Mouse (Mus musculus) small intestine, adult 2 months (tissue): Measurements from ENCODE around the gene Vmn1r8. TPM values are rescaled to one million over a fixed set of nuclear protein-coding genes. Genes with fewer than 3 reads are reported as not detected.
"Not testable (repeated sequence)": the region's sequence is repeated elsewhere in the genome, so short reads cannot be mapped to it uniquely, and the experiment has no call there.

ENCODE experiments used
- H3K27ac ChIP-seq: fragments of 200-500 bp; 2 replicates; pipeline ENCODE4 v1.5.1; 2012; ENCODE audit warnings: low read depth, low read length, control low read depth, inconsistent platforms; ENCODE audit not compliant: insufficient read depth
- H3K27me3 ChIP-seq: fragments of 200-500 bp; 2 replicates; pipeline ENCODE4 v1.6.1; 2012; ENCODE audit warnings: mild to moderate bottlenecking, moderate library complexity, low read length, inconsistent platforms; ENCODE audit not compliant: control insufficient read depth, insufficient read depth
- H3K36me3 ChIP-seq: fragments of 200-500 bp; 2 replicates; pipeline ENCODE4 v1.6.1; 2012; ENCODE audit warnings: mild to moderate bottlenecking, low read length, control low read depth, inconsistent platforms; ENCODE audit not compliant: control insufficient read depth, insufficient read depth
- H3K4me1 ChIP-seq: fragments of 200-500 bp; 2 replicates; pipeline ENCODE4 v1.6.1; 2012; ENCODE audit warnings: low read length, inconsistent platforms, mixed read lengths; ENCODE audit not compliant: control insufficient read depth, insufficient read depth, insufficient read length
- H3K4me3 ChIP-seq: fragments of 200-500 bp; 2 replicates; pipeline ENCODE4 v1.5.1; 2012; ENCODE audit warnings: low read depth, mild to moderate bottlenecking, control low read depth, inconsistent platforms, low read length, moderate library complexity
- CTCF ChIP-seq: fragments of 200-500 bp; IDR thresholded peaks from 2 replicates; pipeline ENCODE4 v1.5.1; 2012; ENCODE audit warnings: low read depth, mild to moderate bottlenecking, control low read depth, inconsistent platforms, low read length, moderate library complexity, mixed read lengths; ENCODE audit not compliant: insufficient replicate concordance, insufficient read length; ENCODE audit errors: extremely low read depth
- POLR2A ChIP-seq: fragments of 200-500 bp; IDR thresholded peaks from 2 replicates; pipeline ENCODE4 v1.6.1; 2012; ENCODE audit warnings: low read depth, mild to moderate bottlenecking, control low read depth, inconsistent platforms, low read length, moderate library complexity
- WGBS: fragments of 180-500 bp; shearing (Covaris S2); methylation state at CpG from one replicate; pipeline ENCODE4 v1.1.7; 2018; 5-methylcytosine and 5-hydroxymethylcytosine counted together
- polyA plus RNA-seq: library from polyadenylated mRNA; depleted of rRNA; stranded (reverse); fragments of >200 nt; gene quantifications from 2 replicates; pipeline ENCODE4 v1.2.3, GENCODE M21; 2012; rRNA removed

Gene Vmn1r8
- polyA plus RNA-seq, result not detected in 2 replicates

GRCm38 (mm10) chr6:57031984-57032383 lies at the start of gene Vmn1r8:
Gene Vmn1r8, plus strand, starts transcription at chr6:57032284.
- H3K4me1 ChIP-seq, result no peaks in the 10 kb centered on the region
- TF ChIP-seq POLR2A, result no peak
- TF ChIP-seq CTCF, result no peak
- no peak within 1 kb of the TSS for H3K27ac ChIP-seq
- H3K4me3 ChIP-seq, result no peak within 1 kb of the TSS
- H3K27me3 ChIP-seq, result no peaks in the 10 kb centered on the region
- H3K36me3 ChIP-seq, result no peaks in the 10 kb centered on the region

- Histone ChIP-seq H3K4me3 (no peak within 1 kb of the TSS), H3K4me1 (no peaks in the 10 kb centered on the region), H3K27ac (no peak within 1 kb of the TSS), H3K36me3 (no peaks in the 10 kb centered on the region), H3K27me3 (no peaks in the 10 kb centered on the region)
- 73% methylated on average over 2 of the region's 2 CpGs for WGBS
- TF ChIP-seq POLR2A (no peak), CTCF (no peak)
Measured at GRCm38 (mm10) chr6:56996943-56997342, 35.1 kb upstream of the Vmn1r8 start, which contains the start of gene Vmn1r6. Gene Vmn1r6, plus strand, starts transcription at chr6:56997243.

- H3K27me3 ChIP-seq, H3K4me3 ChIP-seq, H3K27ac ChIP-seq, H3K4me1 ChIP-seq, H3K36me3 ChIP-seq: not testable (repeated sequence)
- WGBS, result 87% methylated on average over 2 of the region's 2 CpGs
Measured at GRCm38 (mm10) chr6:57025224-57025623, 6.9 kb upstream of the Vmn1r8 start, which contains the start of gene Vmn1r7. Gene Vmn1r7, minus strand, starts transcription at chr6:57025324.

- Histone ChIP-seq H3K4me3 (no peak overlapping the region), H3K36me3 (no peaks in the 10 kb centered on the region), H3K4me1 (no peaks in the 10 kb centered on the region), H3K27me3 (no peaks in the 10 kb centered on the region), H3K27ac (no peak overlapping the region)
- TF ChIP-seq POLR2A (no peak), CTCF (no peak)
- whole genome bisulfite sequencing, result 83% methylated on average over 2 of the region's 2 CpGs
Measured at GRCm38 (mm10) chr6:57034674-57035073, 2.6 kb downstream of the Vmn1r8 start.

GRCm38 (mm10) chr6:57063730-57064129 lies 31.6 kb downstream of the Vmn1r8 start:
- Histone ChIP-seq H3K4me3 (no peak overlapping the region), H3K27ac (no peak overlapping the region), H3K36me3 (no peaks in the 10 kb centered on the region), H3K4me1 (no peaks in the 10 kb centered on the region), H3K27me3 (no peaks in the 10 kb centered on the region)
- TF ChIP-seq POLR2A (no peak), CTCF (no peak)

GRCm38 (mm10) chr6:57066487-57066886 lies 34.4 kb downstream of the Vmn1r8 start, which contains the start of gene Vmn1r9:
Gene Vmn1r9, plus strand, starts transcription at chr6:57066787.
- no peaks in the 10 kb centered on the region for H3K27me3 ChIP-seq
- 84% methylated on average over 2 of the region's 2 CpGs for WGBS
- H3K36me3 ChIP-seq, result no peaks in the 10 kb centered on the region
- no peaks in the 10 kb centered on the region for H3K4me1 ChIP-seq
- no peak within 1 kb of the TSS for H3K4me3 ChIP-seq
- TF ChIP-seq POLR2A (no peak), CTCF (no peak)
- H3K27ac ChIP-seq, result no peak within 1 kb of the TSS

Other genes starting within 250 kb of the Vmn1r8 start
- gene Kbtbd2, start 234.5 kb upstream of the Vmn1r8 start, polyA plus RNA-seq, result 2.1 and 3.7 TPM in 2 replicates
- gene Fkbp9, start 200.2 kb upstream of the Vmn1r8 start, polyA plus RNA-seq, result 6.2 and 9.4 TPM in 2 replicates
- 2.3 and 3.6 TPM in 2 replicates for gene Nt5c3, start 108.4 kb upstream of the Vmn1r8 start, polyA plus RNA-seq
- not detected in 2 replicates for gene Vmn1r4, start 108.3 kb upstream of the Vmn1r8 start, polyA plus RNA-seq
- not detected in 2 replicates for gene Vmn1r5, start 62.0 kb upstream of the Vmn1r8 start, polyA plus RNA-seq
- gene Vmn1r6, start 35.0 kb upstream of the Vmn1r8 start, polyA plus RNA-seq, result not detected in 2 replicates
- gene Vmn1r7, start 7.0 kb upstream of the Vmn1r8 start, polyA plus RNA-seq, result not detected in 2 replicates
- not detected in 2 replicates for gene Vmn1r9, start 34.5 kb downstream of the Vmn1r8 start, polyA plus RNA-seq
- gene Vmn1r10, start 77.2 kb downstream of the Vmn1r8 start, polyA plus RNA-seq, result not detected in 2 replicates
- gene Vmn1r11, start 101.2 kb downstream of the Vmn1r8 start, polyA plus RNA-seq, result not detected in 2 replicates
- not detected in 2 replicates for gene Vmn1r12, start 124.6 kb downstream of the Vmn1r8 start, polyA plus RNA-seq
- gene Vmn1r13, start 171.0 kb downstream of the Vmn1r8 start, polyA plus RNA-seq, result not detected in 2 replicates
- not detected in 2 replicates for gene Vmn1r14, start 199.4 kb downstream of the Vmn1r8 start, polyA plus RNA-seq
- gene Vmn1r15, start 225.7 kb downstream of the Vmn1r8 start, polyA plus RNA-seq, result not detected in 2 replicates